Mouse (Mus musculus) hindbrain, embryonic 11.5 days (tissue): ENCODE results near the gene Lsamp. TPM values are rescaled to one million over a fixed set of nuclear protein-coding genes. Genes with fewer than 3 reads are reported as not detected.
"Not testable (repeated sequence)": the region's sequence is repeated elsewhere in the genome, so short reads cannot be mapped to it uniquely, and the experiment has no call there.

Experiments
- ATAC-seq: fragments of 200-750 bp; cut with Nextera tagmentation; 2 replicates; pipeline ENCODE4 v1.8.0; 2017; ENCODE audit warnings: mild to moderate bottlenecking, moderate TSS enrichment, moderate library complexity; ENCODE audit not compliant: low FRiP score
- DNase-seq: peaks from one replicate; pipeline ENCODE4 v3.0.0-alpha.2; 2015; ENCODE audit warnings: low spot score
- H3K27ac ChIP-seq: fragments of 300-500 bp; sonication (generic); 2 replicates; pipeline ENCODE4 v1.5.1; 2014; ENCODE audit warnings: mild to moderate bottlenecking, low read depth, low read length
- H3K27me3 ChIP-seq: fragments of 300-500 bp; sonication (generic); 2 replicates; pipeline ENCODE4 v1.6.1; 2014; ENCODE audit warnings: mild to moderate bottlenecking, low read length, moderate library complexity, mixed read lengths; ENCODE audit not compliant: control insufficient read depth, insufficient read depth
- H3K36me3 ChIP-seq: fragments of 300-500 bp; sonication (generic); 2 replicates; pipeline ENCODE4 v1.6.1; 2014; ENCODE audit warnings: mild to moderate bottlenecking, low read length, moderate library complexity, mixed read lengths; ENCODE audit not compliant: control insufficient read depth, insufficient read depth
- H3K4me1 ChIP-seq: fragments of 300-500 bp; sonication (generic); replicated peaks from 2 replicates; pipeline ENCODE4 v1.6.1; 2014; ENCODE audit warnings: low read length, mixed read lengths; ENCODE audit not compliant: control insufficient read depth, insufficient read depth
- H3K4me2 ChIP-seq: fragments of 300-500 bp; sonication (generic); replicated peaks from 2 replicates; pipeline ENCODE4 v1.6.1; 2014; ENCODE audit warnings: mild to moderate bottlenecking, low read depth, low read length
- H3K4me3 ChIP-seq: fragments of 300-500 bp; sonication (generic); 2 replicates; pipeline ENCODE4 v1.5.1; 2014; ENCODE audit warnings: low read depth, low read length
- H3K9ac ChIP-seq: fragments of 300-500 bp; sonication (generic); 2 replicates; pipeline ENCODE4 v1.6.1; 2014; ENCODE audit warnings: low read depth, low read length
- H3K9me3 ChIP-seq: fragments of 300-500 bp; sonication (generic); 2 replicates; pipeline ENCODE4 v1.6.1; 2016; ENCODE audit warnings: low read length; ENCODE audit not compliant: control insufficient read depth
- WGBS: fragments of 180-500 bp; shearing (Covaris S2); extraction: QIAGEN DNeasy Blood & Tissue Kit; methylation state at CpG from one replicate; pipeline ENCODE4 v1.1.7; 2014; 5-methylcytosine and 5-hydroxymethylcytosine counted together
- polyA plus RNA-seq: library from polyadenylated mRNA; unstranded; fragments of >200 nt; fragmentation: Nextera tagmentation; extraction: Ambion mirVana; gene quantifications from 2 replicates; pipeline ENCODE4 v1.2.1, GENCODE M21; 2014

The Lsamp gene
- polyA plus RNA-seq, 1 experiment from 2014 or later = 16.3 TPM

DNA sequence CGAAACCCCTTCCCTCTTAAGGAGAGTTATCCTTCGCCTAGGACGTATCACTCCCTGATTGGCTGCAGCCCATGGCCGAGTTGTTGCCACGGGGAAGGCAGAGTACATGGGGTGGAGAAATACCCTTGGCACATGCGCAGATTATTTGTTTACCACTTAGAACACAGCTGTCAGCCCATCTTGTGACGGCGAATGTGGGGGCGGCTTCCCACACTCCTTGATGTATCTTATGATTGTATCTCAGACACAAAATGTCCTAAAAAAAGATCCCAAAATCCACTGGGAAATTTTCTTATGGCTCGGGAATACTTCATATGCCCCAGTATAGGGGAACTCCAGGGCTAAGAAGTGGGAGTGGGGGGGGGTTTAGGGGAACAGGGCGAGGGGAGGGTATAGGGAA lies 2019.3 kb downstream of the Lsamp start:
- not testable (repeated sequence) for H3K27ac ChIP-seq, H3K27me3 ChIP-seq, DNase-seq, ATAC-seq, H3K9me3 ChIP-seq, H3K36me3 ChIP-seq, H3K4me1 ChIP-seq, H3K9ac ChIP-seq, H3K4me2 ChIP-seq, H3K4me3 ChIP-seq
- WGBS = 96% methylated on average over 8 of the region's 11 CpGs

DNA sequence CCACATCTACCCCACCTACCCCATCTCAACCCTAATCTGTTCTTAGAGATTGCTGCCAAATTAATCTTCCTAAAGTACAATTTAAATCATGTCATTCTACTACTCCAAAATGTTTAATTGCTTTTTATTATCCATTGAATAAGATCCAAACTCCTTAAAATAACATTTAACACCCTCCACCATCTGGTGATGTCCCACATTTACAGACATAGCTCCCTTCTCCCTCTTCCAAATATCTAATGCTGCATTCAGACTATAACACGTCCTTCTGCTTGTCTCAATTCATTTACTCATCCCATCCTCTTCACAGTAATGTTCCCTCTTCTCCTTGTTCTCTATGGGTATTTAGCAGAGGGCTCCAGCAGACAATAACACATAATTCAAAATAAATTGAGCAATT lies 2020.0 kb downstream of the Lsamp start:
- Histone ChIP-seq H3K27me3 (no peaks in the 10 kb centered on the region), H3K9ac (no peak overlapping the region), H3K4me3 (no peak overlapping the region), H3K9me3 (no peaks in the 10 kb centered on the region), H3K27ac (no peak overlapping the region), H3K4me2 (no peak overlapping the region), H3K4me1 (no peaks in the 10 kb centered on the region), H3K36me3 (no peaks in the 10 kb centered on the region)
- no peak for DNase-seq
- no peak for ATAC-seq
- WGBS = 81% methylated on average over 1 of the region's 1 CpGs

DNA sequence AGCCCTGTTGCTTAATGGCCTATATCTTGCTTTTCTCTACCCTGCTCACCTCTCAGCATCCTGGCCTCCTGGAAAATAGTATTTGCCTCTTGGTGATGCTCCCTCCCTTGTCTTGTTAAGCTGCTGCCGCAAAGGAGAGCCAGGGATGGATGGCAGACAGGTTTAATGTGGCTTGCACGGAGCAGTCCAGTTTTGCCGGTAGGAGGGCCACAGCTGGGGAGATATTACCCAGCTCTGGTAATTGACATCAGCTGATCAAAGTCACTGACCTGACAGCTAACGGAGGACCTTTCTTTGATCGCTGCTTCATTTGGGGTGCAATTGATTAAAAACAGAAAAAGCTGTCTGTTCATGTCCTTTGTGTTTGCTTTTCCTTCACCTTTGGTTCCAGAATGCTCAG lies 2030.8 kb downstream of the Lsamp start:
- no peak overlapping the region for H3K4me2 ChIP-seq
- H3K27me3 ChIP-seq = no peaks in the 10 kb centered on the region
- H3K9me3 ChIP-seq = no peaks in the 10 kb centered on the region
- ATAC-seq (peak; percentile 49; the same call in 1 of the 2 replicates), DNase-seq (no peak)
- no peak overlapping the region for H3K27ac ChIP-seq
- 40% methylated on average over 5 of the region's 5 CpGs for WGBS
- no peak overlapping the region for H3K4me3 ChIP-seq
- H3K4me1 ChIP-seq = no peaks in the 10 kb centered on the region
- no peaks in the 10 kb centered on the region for H3K36me3 ChIP-seq
- no peak overlapping the region for H3K9ac ChIP-seq

DNA sequence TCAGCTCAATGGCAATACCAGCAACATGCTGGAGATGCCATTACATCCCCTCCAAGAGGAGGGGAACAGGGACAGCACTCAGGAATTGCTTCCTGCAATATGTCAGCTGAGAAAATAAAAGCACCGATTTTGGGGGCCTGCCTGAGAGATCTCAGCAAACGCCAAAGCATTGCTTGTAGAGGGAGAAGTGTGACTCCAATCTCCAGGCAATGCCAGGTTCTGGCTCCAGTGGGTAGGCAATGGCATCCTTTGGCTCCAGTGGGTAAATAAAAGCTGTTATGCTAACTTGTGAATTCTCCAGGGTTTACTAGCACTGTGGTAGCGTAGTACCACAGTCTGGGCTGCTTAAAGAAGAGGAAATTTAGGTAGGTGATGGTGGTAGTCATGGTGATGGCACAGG lies 2031.3 kb downstream of the Lsamp start:
- ATAC-seq = no peak
- Histone ChIP-seq H3K36me3 (no peaks in the 10 kb centered on the region), H3K4me1 (no peaks in the 10 kb centered on the region), H3K9me3 (no peaks in the 10 kb centered on the region), H3K4me3 (no peak overlapping the region), H3K9ac (no peak overlapping the region), H3K4me2 (no peak overlapping the region), H3K27ac (no peak overlapping the region), H3K27me3 (no peaks in the 10 kb centered on the region)
- 68% methylated on average over 3 of the region's 3 CpGs for WGBS
- no peak for DNase-seq

DNA sequence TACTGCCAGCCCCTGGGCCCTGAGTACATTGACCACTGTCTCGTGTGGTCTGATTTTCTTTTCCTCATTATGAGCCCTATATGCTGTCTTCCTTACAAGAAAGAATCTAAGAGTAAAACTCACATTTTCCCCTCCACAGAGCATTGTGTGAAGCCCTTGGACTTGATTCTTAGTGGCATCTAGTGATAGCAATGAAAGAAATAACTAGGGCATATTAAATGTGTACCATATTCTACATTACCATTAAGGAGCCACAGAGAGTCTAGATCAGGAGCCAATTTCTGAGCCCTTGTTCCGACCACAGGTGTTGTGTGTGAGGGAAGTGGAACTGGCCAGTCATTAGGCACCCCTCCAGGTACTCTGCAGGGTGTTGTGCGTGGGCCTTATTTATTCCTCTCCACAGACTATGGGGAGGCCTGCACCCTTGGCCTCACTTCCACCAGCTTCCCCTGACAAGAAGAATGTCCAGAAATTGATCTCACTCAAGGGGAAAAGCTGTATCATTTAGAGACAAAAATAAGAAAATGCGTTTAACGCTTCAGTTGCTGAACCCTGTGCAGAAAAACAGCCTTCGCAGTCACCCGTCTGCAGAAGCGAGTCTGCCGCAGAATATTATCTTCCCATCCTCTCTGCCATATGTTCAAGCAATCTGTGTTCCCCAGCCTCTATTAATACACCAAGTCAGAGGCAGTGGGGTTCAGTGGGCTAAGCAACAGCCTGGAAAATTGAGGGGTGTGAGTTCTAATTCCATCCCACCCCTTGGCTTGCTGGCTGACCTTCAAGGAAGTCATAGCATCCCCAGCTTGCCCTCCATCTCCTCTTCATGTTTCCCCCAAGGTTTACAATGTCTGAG lies 2032.9 kb downstream of the Lsamp start:
- Histone ChIP-seq H3K4me2 (no peak overlapping the region), H3K9me3 (no peaks in the 10 kb centered on the region), H3K36me3 (no peaks in the 10 kb centered on the region), H3K27me3 (no peaks in the 10 kb centered on the region), H3K27ac (no peak overlapping the region), H3K4me3 (no peak overlapping the region), H3K4me1 (no peaks in the 10 kb centered on the region), H3K9ac (no peak overlapping the region)
- 88% methylated on average over 9 of the region's 9 CpGs for WGBS
- DNase-seq = no peak
- no peak for ATAC-seq

DNA sequence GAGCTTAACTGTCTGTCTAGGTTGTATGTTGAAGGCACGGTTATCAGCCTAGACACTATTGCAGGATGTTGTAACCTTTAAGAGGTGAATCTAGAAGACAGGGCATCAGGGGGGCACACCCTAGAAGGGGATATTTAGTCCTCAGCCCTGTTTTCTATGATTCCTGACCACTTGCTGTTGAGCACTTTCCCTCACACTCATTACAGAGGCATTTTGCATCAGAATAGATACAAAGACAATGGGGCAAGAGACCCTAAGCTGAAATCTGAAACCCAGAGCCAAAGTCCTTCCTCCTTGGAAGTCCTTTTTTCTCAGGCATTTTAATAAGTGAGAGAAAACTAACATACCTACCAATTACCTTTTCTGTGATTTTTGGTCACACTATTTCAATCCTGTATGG lies 2038.4 kb downstream of the Lsamp start:
- no peaks in the 10 kb centered on the region for H3K4me1 ChIP-seq
- H3K4me3 ChIP-seq = no peak overlapping the region
- 50% methylated on average over 1 of the region's 1 CpGs for WGBS
- H3K27ac ChIP-seq = no peak overlapping the region
- DNase-seq = no peak
- no peaks in the 10 kb centered on the region for H3K27me3 ChIP-seq
- no peak for ATAC-seq
- H3K4me2 ChIP-seq = no peak overlapping the region
- H3K36me3 ChIP-seq = no peaks in the 10 kb centered on the region
- no peak overlapping the region for H3K9ac ChIP-seq
- H3K9me3 ChIP-seq = no peaks in the 10 kb centered on the region

DNA sequence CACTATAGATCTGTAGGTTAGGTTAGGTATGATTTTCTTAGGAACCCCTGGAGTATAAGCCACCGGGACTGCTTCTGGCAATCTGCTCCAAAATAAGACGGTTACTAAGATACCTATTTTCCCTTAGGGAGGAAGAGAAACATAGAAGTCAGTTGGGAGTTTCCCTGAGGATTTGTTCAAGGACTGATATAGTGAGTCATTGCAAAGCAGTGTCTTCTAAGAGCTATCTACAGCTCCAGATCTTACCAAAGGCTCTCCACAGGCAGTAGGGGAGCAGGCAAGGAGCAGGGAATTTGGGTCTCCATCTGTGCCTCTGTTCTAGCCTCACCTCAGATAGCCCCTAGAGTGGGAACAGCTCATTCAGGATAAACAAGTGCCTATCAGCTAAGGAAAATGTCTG lies 2047.9 kb downstream of the Lsamp start:
- ATAC-seq (no peak), DNase-seq (no peak)
- Histone ChIP-seq H3K4me3 (no peak overlapping the region), H3K9ac (no peak overlapping the region), H3K9me3 (no peaks in the 10 kb centered on the region), H3K4me2 (no peak overlapping the region), H3K4me1 (no peaks in the 10 kb centered on the region), H3K27ac (no peak overlapping the region), H3K36me3 (no peaks in the 10 kb centered on the region), H3K27me3 (no peaks in the 10 kb centered on the region)
- 95% methylated on average over 2 of the region's 2 CpGs for WGBS

DNA sequence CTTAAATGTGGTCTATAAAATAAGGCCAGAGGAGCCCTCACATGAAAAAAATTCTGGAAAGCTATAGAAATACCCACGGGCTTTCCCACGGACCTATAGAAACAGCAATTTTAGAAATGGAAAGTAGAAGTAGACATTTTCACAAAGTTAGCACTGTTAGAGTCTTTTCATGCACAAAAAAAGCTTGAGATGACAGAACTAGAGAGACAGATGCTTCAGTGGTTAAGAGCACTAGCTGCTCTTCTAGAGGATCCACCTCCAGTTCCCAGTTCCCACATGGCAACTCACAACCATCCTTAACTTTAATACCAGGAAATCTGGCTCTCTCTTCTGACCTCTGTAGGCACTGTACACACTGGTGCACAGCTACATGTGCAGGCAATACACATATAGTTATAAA lies 2049.3 kb downstream of the Lsamp start:
- H3K9ac ChIP-seq = no peak overlapping the region
- WGBS = 96% methylated on average over 2 of the region's 2 CpGs
- no peaks in the 10 kb centered on the region for H3K36me3 ChIP-seq
- DNase-seq = no peak
- ATAC-seq = no peak
- no peak overlapping the region for H3K4me2 ChIP-seq
- H3K27me3 ChIP-seq = no peaks in the 10 kb centered on the region
- H3K27ac ChIP-seq = no peak overlapping the region
- no peaks in the 10 kb centered on the region for H3K4me1 ChIP-seq
- H3K4me3 ChIP-seq = no peak overlapping the region
- H3K9me3 ChIP-seq = no peaks in the 10 kb centered on the region

DNA sequence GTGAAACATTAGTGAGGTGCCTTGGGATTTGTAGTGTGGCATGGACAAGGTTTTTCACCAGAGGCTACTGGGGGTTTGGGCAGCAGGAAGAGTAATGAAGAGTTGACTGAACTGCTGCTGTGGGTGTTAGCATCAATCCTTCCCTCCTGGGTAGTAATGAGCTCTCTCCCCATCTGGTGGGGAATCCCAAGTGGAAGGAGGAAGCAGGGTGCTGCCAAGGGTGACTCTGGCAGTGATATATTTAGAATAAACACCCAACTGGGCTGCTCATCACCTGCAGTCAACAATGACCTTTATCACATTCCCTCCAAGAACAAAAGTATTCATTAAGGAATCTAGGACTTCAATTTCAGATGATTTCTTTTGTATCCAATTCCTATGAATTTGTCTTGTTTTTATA lies 2064.0 kb downstream of the Lsamp start:
- Histone ChIP-seq H3K4me1 (no peaks in the 10 kb centered on the region), H3K4me3 (no peak overlapping the region), H3K9me3 (no peaks in the 10 kb centered on the region), H3K27me3 (no peaks in the 10 kb centered on the region), H3K4me2 (no peak overlapping the region), H3K36me3 (no peaks in the 10 kb centered on the region), H3K9ac (no peak overlapping the region), H3K27ac (no peak overlapping the region)
- ATAC-seq (no peak), DNase-seq (no peak)
